Mouse (Mus musculus) E14TG2a.4 (cell line): Measurements from ENCODE around the gene Foxn3.

ENCODE experiments used
- CTCF ChIP-seq: conservative IDR thresholded peaks from 2 replicates; pipeline ENCODE4 v1.5.1; 2014; ENCODE audit warnings: low read length
- NANOG ChIP-seq: IDR thresholded peaks from 2 replicates; pipeline ENCODE4 v1.6.1; 2014; ENCODE audit warnings: borderline replicate concordance, low read length, mixed read lengths
- POU5F1 ChIP-seq: IDR thresholded peaks from 2 replicates; pipeline ENCODE4 v1.6.1; 2014; ENCODE audit warnings: low read length, borderline replicate concordance

DNA sequence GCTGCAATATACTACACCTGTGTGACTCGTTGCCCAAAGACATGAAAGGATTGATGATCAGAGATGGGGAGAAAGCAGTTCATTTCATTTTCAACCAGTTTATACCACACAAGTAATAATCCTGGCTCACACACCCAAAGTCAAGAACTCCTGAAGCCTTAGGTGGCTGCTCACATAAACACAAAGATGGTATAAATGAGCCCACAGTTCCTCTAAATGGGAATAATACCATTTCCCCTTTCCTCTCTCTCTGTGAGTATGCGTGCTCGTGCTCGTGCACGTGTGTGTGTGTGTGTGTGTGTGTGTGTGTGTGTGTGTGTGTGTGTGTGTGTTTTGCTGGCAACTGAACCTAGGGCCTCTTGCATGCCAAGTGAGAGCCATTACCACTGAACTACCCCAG lies 51.7 kb downstream of the Foxn3 start:
- TF ChIP-seq CTCF = no peak
- TF ChIP-seq NANOG = no peak
- no peak for TF ChIP-seq POU5F1
